Mouse (Mus musculus) erythroblast, embryonic 14.5 days (primary cell): ENCODE measurements around the gene Klk1.

Experiments used
- GATA1 ChIP-seq: IDR thresholded peaks from 2 replicates; pipeline ENCODE4 v1.6.1; 2012; ENCODE audit warnings: low read length, inconsistent platforms, mixed read lengths
- TAL1 ChIP-seq: IDR thresholded peaks from 3 replicates; pipeline ENCODE4 v1.6.1; 2012; ENCODE audit warnings: low read length, inconsistent platforms, mixed read lengths

GRCm38 (mm10) chr7:44261147-44261546, 36.0 kb downstream of the Klk1 start, which contains the start of gene Gm15517:
- TF ChIP-seq GATA1 (no peak), TAL1 (no peak)
